Comparison of ENCODE assay signal across 27 mouse cellular contexts in the genomic region with DNA sequence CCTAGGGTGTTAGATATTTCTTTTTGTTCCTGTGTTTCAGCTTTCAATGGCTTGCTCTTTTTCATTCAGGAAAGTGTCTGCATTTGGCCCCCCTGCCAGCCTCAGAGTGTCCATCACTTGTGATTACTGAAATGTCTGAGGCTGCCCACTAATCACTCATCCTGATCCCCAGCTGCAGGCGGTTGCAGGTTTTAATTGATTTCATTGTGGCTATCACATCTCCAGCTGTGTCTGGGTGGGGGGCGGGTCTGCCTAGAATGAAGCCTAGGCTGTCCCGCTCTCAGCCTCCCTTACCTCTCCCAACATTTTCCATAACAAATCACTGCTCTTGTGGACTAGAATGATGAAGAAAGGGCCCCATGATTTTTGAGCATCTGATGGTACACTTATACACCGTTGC. TPM values are rescaled to one million over a fixed set of nuclear protein-coding genes. Genes with fewer than 3 reads are reported as not detected.
A peak's percentile ranks its signal among the peaks of the same experiment; 100 is the strongest.
DNase-seq lines count a peak whose midpoint lies in the region; ATAC-seq lines count a peak whose summit lies in the region.
"Had no signal": no experiment of that assay in that cellular context is flagged by ENCODE, and none has a peak within 500 bp of the region (broad histone marks: within the 10 kb centered on the region; RNA-seq: fewer than 3 reads in every experiment).

No protein-coding gene starts in this region.

- H3K9ac ChIP-seq in midbrain, embryonic 14.5 days (replicated peaks; ENCODE audit: low read length) = no peak overlapping the region
- no peak overlapping the region for H3K9ac ChIP-seq in midbrain, embryonic 16.5 days (ENCODE audit: low read depth, low read length)
- no peak overlapping the region for H3K9ac ChIP-seq in hindbrain, embryonic 13.5 days
- H3K9ac ChIP-seq: embryonic facial prominence, embryonic 15.5 days had no signal

- peaks cover 27% of the 10 kb centered on the region for H3K27me3 ChIP-seq in midbrain, embryonic 14.5 days (ENCODE audit: control insufficient read depth, insufficient read depth, low read length)
- peaks cover 14% of the 10 kb centered on the region for H3K27me3 ChIP-seq in midbrain, embryonic 16.5 days (ENCODE audit: control insufficient read depth, insufficient read depth, low read depth, low read length)
- H3K27me3 ChIP-seq in hindbrain, embryonic 13.5 days = peaks cover 36% of the 10 kb centered on the region

- ATAC-seq in midbrain, embryonic 14.5 days (ENCODE audit: low FRiP score, low TSS enrichment) = no peak
- ATAC-seq in midbrain, embryonic 16.5 days = no peak
- ATAC-seq in hindbrain, embryonic 13.5 days (ENCODE audit: low FRiP score) = no peak
- ATAC-seq: activated CD4-positive, CD25-positive, alpha-beta regulatory T cell, adult 4 months; forebrain, embryonic 16.5 days; intestine, embryonic 16.5 days had no signal

- no peak overlapping the region for H3K4me2 ChIP-seq in midbrain, embryonic 14.5 days (ENCODE audit: low read length)
- no peak overlapping the region for H3K4me2 ChIP-seq in midbrain, embryonic 16.5 days (ENCODE audit: low read length)
- H3K4me2 ChIP-seq in hindbrain, embryonic 13.5 days = no peak overlapping the region
- H3K4me2 ChIP-seq: embryonic facial prominence, embryonic 15.5 days had no signal

- H3K36me3 ChIP-seq in midbrain, embryonic 14.5 days (ENCODE audit: control insufficient read depth, insufficient read depth, low read length) = no peaks in the 10 kb centered on the region
- no peaks in the 10 kb centered on the region for H3K36me3 ChIP-seq in midbrain, embryonic 16.5 days (ENCODE audit: control insufficient read depth, insufficient read depth, low read length)
- no peaks in the 10 kb centered on the region for H3K36me3 ChIP-seq in hindbrain, embryonic 13.5 days
- H3K36me3 ChIP-seq: embryonic facial prominence, embryonic 15.5 days; forebrain, embryonic 10.5 days; G1E; heart, embryonic 10.5 days had no signal

- peak; percentile 38 for DNase-seq in midbrain, embryonic 14.5 days
- DNase-seq in ES-CJ7 (ENCODE audit: low read depth, low spot score) (peak; percentile 37), R1 (ENCODE audit: low read depth, low spot score) (peak; percentile 41)
- no peak for DNase-seq in thymus, postnatal 14 days
- DNase-seq in cerebellum, adult 9-10 months = no peak
- DNase-seq: adrenal gland, adult 2 months; adrenal gland, postnatal 25 days; cerebellum, adult 2 months; cerebellum, postnatal 14 days; embryo, embryonic 11 days; gastrocnemius, postnatal 10 days; heart, adult 18-20 months; heart, postnatal 10 days; heart, postnatal 4 days had no signal

- WGBS in midbrain, embryonic 14.5 days = 12% methylated on average over 4 of the region's 4 CpGs
- 14% methylated on average over 4 of the region's 4 CpGs for WGBS in midbrain, embryonic 16.5 days
- 11% methylated on average over 4 of the region's 4 CpGs for WGBS in hindbrain, embryonic 13.5 days

- no peak overlapping the region for H3K4me3 ChIP-seq in midbrain, embryonic 14.5 days (replicated peaks; ENCODE audit: low read depth, low read length)
- H3K4me3 ChIP-seq in midbrain, embryonic 16.5 days (ENCODE audit: low read depth, low read length) = no peak overlapping the region
- H3K4me3 ChIP-seq in hindbrain, embryonic 13.5 days = no peak overlapping the region
- H3K4me3 ChIP-seq: embryonic facial prominence, embryonic 15.5 days; erythroblast, embryonic 14.5 days; forebrain, embryonic 10.5 days; heart, embryonic 10.5 days had no signal

- peaks cover 15% of the 10 kb centered on the region for H3K4me1 ChIP-seq in midbrain, embryonic 14.5 days (ENCODE audit: control insufficient read depth, insufficient read depth, low read length)
- H3K4me1 ChIP-seq in midbrain, embryonic 16.5 days (ENCODE audit: control insufficient read depth, insufficient read depth, low read length) = peaks cover 4% of the 10 kb centered on the region; the same call in 1 of the 2 replicates
- H3K4me1 ChIP-seq in hindbrain, embryonic 13.5 days (replicated peaks) = peaks cover 30% of the 10 kb centered on the region

- H3K27ac ChIP-seq in midbrain, embryonic 14.5 days (replicated peaks; ENCODE audit: low read depth, low read length) = no peak overlapping the region
- H3K27ac ChIP-seq in midbrain, embryonic 16.5 days (ENCODE audit: low read length) = no peak overlapping the region
- H3K27ac ChIP-seq in hindbrain, embryonic 13.5 days = peak overlapping the region; percentile 46
- H3K27ac ChIP-seq: embryonic facial prominence, embryonic 15.5 days; forebrain, embryonic 10.5 days; heart, embryonic 10.5 days had no signal

- H3K9me3 ChIP-seq in midbrain, embryonic 14.5 days (ENCODE audit: control insufficient read depth, low read length) = no peaks in the 10 kb centered on the region
- no peaks in the 10 kb centered on the region for H3K9me3 ChIP-seq in midbrain, embryonic 16.5 days (replicated peaks; ENCODE audit: control insufficient read depth, low read length, poor library complexity, severe bottlenecking)
- H3K9me3 ChIP-seq in hindbrain, embryonic 13.5 days = no peaks in the 10 kb centered on the region
- H3K9me3 ChIP-seq: embryonic facial prominence, embryonic 15.5 days; forebrain, embryonic 10.5 days; G1E; heart, embryonic 10.5 days had no signal

RNA-seq across cellular contexts. Expression of a gene that starts 5.9 kb away (rescaled TPM):
- 0.45 and 0.88 TPM in 2 replicates for polyA plus RNA-seq in midbrain, embryonic 14.5 days (2014; fragmentation: Nextera tagmentation; extraction: Ambion mirVana)
- polyA plus RNA-seq in midbrain, embryonic 16.5 days (2015; fragmentation: Nextera tagmentation; extraction: Ambion mirVana) = 0.83 and 1.1 TPM in 2 replicates
- polyA plus RNA-seq in hindbrain, embryonic 13.5 days (2015; fragmentation: Nextera tagmentation; extraction: Ambion mirVana) = 0.19 and 0.30 TPM in 2 replicates
- polyA plus RNA-seq: activated CD4-positive, CD25-positive, alpha-beta regulatory T cell, adult 4 months; embryonic facial prominence, embryonic 11.5 days; forebrain, embryonic 10.5 days; G1E; intestine, embryonic 16.5 days had no signal

RNA-seq across cellular contexts. Expression of a gene that starts 8.3 kb away (rescaled TPM):
- not detected in 2 replicates for polyA plus RNA-seq in midbrain, embryonic 14.5 days (2014; fragmentation: Nextera tagmentation; extraction: Ambion mirVana)
- not detected in 2 replicates for polyA plus RNA-seq in midbrain, embryonic 16.5 days (2015; fragmentation: Nextera tagmentation; extraction: Ambion mirVana)
- polyA plus RNA-seq in hindbrain, embryonic 13.5 days (2015; fragmentation: Nextera tagmentation; extraction: Ambion mirVana) = not detected in 2 replicates
- polyA plus RNA-seq: activated CD4-positive, CD25-positive, alpha-beta regulatory T cell, adult 4 months; embryonic facial prominence, embryonic 11.5 days; erythroblast, embryonic 14.5 days; forebrain, embryonic 10.5 days; forebrain, embryonic 16.5 days; G1E; heart, embryonic 14.5 days; intestine, embryonic 16.5 days had no signal

RNA-seq across cellular contexts. Expression of a gene that starts 35.7 kb away (rescaled TPM):
- not detected in 2 replicates for polyA plus RNA-seq in midbrain, embryonic 14.5 days (2014; fragmentation: Nextera tagmentation; extraction: Ambion mirVana)
- not detected in 2 replicates for polyA plus RNA-seq in midbrain, embryonic 16.5 days (2015; fragmentation: Nextera tagmentation; extraction: Ambion mirVana)
- not detected in 2 replicates for polyA plus RNA-seq in hindbrain, embryonic 13.5 days (2015; fragmentation: Nextera tagmentation; extraction: Ambion mirVana)
- polyA plus RNA-seq: activated CD4-positive, CD25-positive, alpha-beta regulatory T cell, adult 4 months; adrenal gland, adult 2 months; cerebellum, adult 2 months; embryonic facial prominence, embryonic 11.5 days; embryonic facial prominence, embryonic 15.5 days; erythroblast, embryonic 14.5 days; forebrain, embryonic 16.5 days; frontal cortex, adult 2 months; heart, embryonic 10.5 days; heart, embryonic 14.5 days; intestine, embryonic 16.5 days had no signal

RNA-seq across cellular contexts. Expression of a gene that starts 50.0 kb away (rescaled TPM):
- 24.5 and 31.5 TPM in 2 replicates for polyA plus RNA-seq in midbrain, embryonic 14.5 days (2014; fragmentation: Nextera tagmentation; extraction: Ambion mirVana)
- polyA plus RNA-seq in midbrain, embryonic 16.5 days (2015; fragmentation: Nextera tagmentation; extraction: Ambion mirVana) = 34.5 and 40.9 TPM in 2 replicates
- polyA plus RNA-seq in hindbrain, embryonic 13.5 days (2015; fragmentation: Nextera tagmentation; extraction: Ambion mirVana) = 17.8 and 20.5 TPM in 2 replicates

RNA-seq across cellular contexts. Expression of a gene that starts 50.3 kb away (rescaled TPM):
- 24.7 and 27.1 TPM in 2 replicates for polyA plus RNA-seq in midbrain, embryonic 14.5 days (2014; fragmentation: Nextera tagmentation; extraction: Ambion mirVana)
- polyA plus RNA-seq in midbrain, embryonic 16.5 days (2015; fragmentation: Nextera tagmentation; extraction: Ambion mirVana) = 24.0 and 27.6 TPM in 2 replicates
- 23.9 and 24.2 TPM in 2 replicates for polyA plus RNA-seq in hindbrain, embryonic 13.5 days (2015; fragmentation: Nextera tagmentation; extraction: Ambion mirVana)

Comparison
In these comparisons a context has a peak if more than half of its experiments do, and no peak if none do; other contexts are left out.
1. DNase-seq: peak in midbrain, embryonic 14.5 days (single experiment), ES-CJ7 (single experiment) and R1 (single experiment); none in thymus, postnatal 14 days (single experiment) and cerebellum, adult 9-10 months (single experiment).